Mouse (Mus musculus) midbrain, embryonic 12.5 days (tissue): Measurements from ENCODE around the gene Espnl. TPM values are rescaled to one million over a fixed set of nuclear protein-coding genes. Genes with fewer than 3 reads are reported as not detected.

Source experiments
- ATAC-seq: fragments of 200-750 bp; cut with Nextera tagmentation; 2 replicates; pipeline ENCODE4 v1.8.0; 2017; ENCODE audit warnings: low read depth, moderate TSS enrichment, moderate library complexity; ENCODE audit not compliant: low FRiP score
- H3K27ac ChIP-seq: fragments of 300-500 bp; sonication (generic); replicated peaks from 2 replicates; pipeline ENCODE4 v1.5.1; 2016; ENCODE audit warnings: mild to moderate bottlenecking
- H3K27me3 ChIP-seq: fragments of 300-500 bp; sonication (generic); 2 replicates; pipeline ENCODE4 v1.6.1; 2016; ENCODE audit warnings: mild to moderate bottlenecking
- H3K36me3 ChIP-seq: fragments of 300-500 bp; sonication (generic); 2 replicates; pipeline ENCODE4 v1.6.1; 2016
- H3K4me1 ChIP-seq: fragments of 300-500 bp; sonication (generic); 2 replicates; pipeline ENCODE4 v1.6.1; 2016
- H3K4me2 ChIP-seq: fragments of 300-500 bp; sonication (generic); replicated peaks from 2 replicates; pipeline ENCODE4 v1.6.1; 2016; ENCODE audit warnings: mild to moderate bottlenecking, moderate library complexity
- H3K4me3 ChIP-seq: fragments of 300-500 bp; sonication (generic); 2 replicates; pipeline ENCODE4 v1.5.1; 2016; ENCODE audit warnings: mild to moderate bottlenecking
- H3K9ac ChIP-seq: fragments of 300-500 bp; sonication (generic); replicated peaks from 2 replicates; pipeline ENCODE4 v1.6.1; 2016; ENCODE audit warnings: mild to moderate bottlenecking, moderate library complexity
- H3K9me3 ChIP-seq: fragments of 300-500 bp; sonication (generic); 2 replicates; pipeline ENCODE4 v1.6.1; 2016; ENCODE audit warnings: mild to moderate bottlenecking
- WGBS: fragments of 180-500 bp; shearing (Covaris S2); methylation state at CpG from one replicate; pipeline ENCODE4 v1.1.7; 2016; 5-methylcytosine and 5-hydroxymethylcytosine counted together
- polyA plus RNA-seq: library from polyadenylated mRNA; unstranded; fragments of >200 nt; fragmentation: Nextera tagmentation; extraction: Ambion mirVana; gene quantifications from 2 replicates; pipeline ENCODE4 v1.2.1, GENCODE M21; 2016

Espnl gene
- polyA plus RNA-seq, 1 experiment from 2014 or later: 0.09 TPM

DNA sequence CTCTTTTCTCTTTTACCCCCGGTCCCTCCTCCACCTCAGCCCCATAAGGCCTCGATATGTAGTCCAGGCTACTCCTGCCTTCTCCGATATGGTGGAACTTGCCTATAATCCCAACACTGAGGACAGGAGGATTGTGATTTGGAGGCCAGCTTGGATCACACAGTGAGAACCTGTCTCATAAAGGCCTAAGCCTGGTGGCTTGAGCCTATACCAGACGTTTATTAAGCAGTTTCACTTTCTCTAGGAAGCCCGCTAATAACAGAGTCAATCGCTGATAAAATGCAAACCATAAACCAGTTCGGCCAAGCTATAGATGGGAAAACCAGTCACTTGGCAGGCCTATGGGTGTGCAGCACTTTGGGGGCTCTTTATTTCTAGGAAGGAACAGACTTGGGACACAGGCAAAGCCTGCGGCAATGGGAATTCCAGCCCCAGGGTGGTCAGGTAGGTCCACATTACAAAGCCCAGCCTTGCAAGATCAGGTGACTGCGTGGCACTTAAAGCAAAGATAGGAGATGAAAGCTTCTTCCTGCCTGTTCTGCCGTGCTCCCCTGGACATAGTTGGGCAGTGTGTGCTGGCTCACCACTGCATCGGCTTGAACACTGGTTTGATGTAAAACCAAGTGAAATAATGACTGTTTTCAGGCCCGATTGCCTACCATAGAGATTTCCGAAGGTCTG, 22.7 kb upstream of the Espnl start:
- H3K4me1 ChIP-seq: peaks cover 13% of the 10 kb centered on the region
- H3K27ac ChIP-seq: no peak overlapping the region
- H3K4me3 ChIP-seq: peak overlapping the region; percentile 76
- H3K27me3 ChIP-seq: no peaks in the 10 kb centered on the region
- H3K9me3 ChIP-seq: no peaks in the 10 kb centered on the region
- WGBS: 86% methylated on average over 13 of the region's 13 CpGs
- H3K9ac ChIP-seq: peak overlapping the region; percentile 67
- H3K4me2 ChIP-seq: peak overlapping the region; percentile 76
- 0 out of 2 replicates have a peak, but pooled peaks cover 2% of the 10 kb centered on the region for H3K36me3 ChIP-seq
- ATAC-seq: no peak

DNA sequence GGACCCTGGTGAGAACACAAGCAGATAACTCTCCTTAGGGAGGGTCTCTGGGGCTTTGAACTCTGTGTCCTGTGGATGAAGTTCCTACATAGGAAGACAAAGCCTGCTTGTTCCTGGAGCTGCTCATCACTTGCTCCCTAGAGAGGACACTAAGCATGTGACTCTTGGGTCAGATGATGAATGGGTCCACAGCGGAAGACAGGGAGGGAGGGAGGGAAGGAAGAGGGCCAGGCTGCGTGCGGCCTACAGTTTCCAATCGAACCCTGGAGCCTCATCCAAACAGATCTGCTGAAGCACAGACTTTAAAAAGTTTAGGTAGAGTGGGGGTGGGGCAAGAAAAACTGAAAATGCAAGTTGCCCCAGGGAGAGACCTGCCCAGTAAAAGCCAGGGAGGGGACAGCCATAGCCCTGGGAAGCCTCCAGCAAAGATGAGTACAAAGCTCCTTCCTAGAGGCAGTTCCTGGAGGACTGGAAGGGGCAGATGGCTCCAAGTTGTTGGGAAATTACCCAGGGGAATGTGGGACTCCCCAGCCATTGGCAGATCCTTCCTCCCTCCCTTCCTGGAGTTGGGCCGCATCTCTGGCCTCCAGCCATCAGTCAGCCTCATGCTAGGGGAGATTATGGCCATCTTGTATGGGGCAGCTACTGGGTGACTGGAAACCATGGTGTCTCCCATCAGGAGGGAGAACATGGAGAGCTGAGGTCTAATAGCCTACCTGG, 22.0 kb upstream of the Espnl start:
- no peak overlapping the region for H3K4me2 ChIP-seq
- ATAC-seq: no peak
- H3K27ac ChIP-seq: no peak overlapping the region
- H3K4me1 ChIP-seq: peaks cover 13% of the 10 kb centered on the region
- H3K9me3 ChIP-seq: no peaks in the 10 kb centered on the region
- H3K36me3 ChIP-seq: 0 out of 2 replicates have a peak, but pooled peaks cover 2% of the 10 kb centered on the region
- H3K4me3 ChIP-seq: no peak overlapping the region
- no peaks in the 10 kb centered on the region for H3K27me3 ChIP-seq
- H3K9ac ChIP-seq: no peak overlapping the region
- WGBS: 92% methylated on average over 5 of the region's 5 CpGs

DNA sequence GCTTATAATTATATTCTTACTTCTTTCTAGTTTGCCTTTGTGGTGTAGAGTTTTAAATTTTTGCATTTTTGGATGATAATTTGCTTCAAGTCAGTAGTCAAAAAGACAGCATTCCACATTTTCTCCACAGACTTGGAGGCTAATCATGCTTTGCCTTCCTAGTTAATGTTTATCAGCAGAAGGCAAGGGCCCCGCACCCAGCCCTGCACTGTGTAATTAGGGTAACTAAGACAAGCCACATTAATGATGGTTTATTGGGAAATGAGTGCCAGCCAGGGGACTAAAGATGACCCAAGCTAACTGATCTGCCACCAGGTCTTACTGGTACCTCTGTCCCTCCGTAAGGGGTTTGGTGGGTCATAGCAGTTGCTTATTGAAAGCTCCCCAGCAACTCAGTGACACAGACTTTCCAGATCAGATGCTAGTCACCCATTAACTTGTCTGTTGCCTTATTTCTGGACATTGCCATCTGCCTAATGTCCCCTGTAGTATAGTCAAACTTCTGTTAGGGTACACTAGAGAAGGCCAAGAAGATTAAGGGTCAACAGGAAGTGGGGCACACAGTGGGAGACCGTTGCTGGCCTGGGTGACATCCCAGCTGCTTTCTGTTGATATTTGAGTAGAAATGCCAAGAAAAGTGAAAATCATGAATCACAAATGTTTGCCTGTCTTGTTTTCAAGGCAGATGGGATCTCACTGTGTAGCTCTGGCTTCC, 20.5 kb upstream of the Espnl start:
- no peak overlapping the region for H3K4me3 ChIP-seq
- H3K4me2 ChIP-seq: no peak overlapping the region
- ATAC-seq: no peak
- H3K27ac ChIP-seq: no peak overlapping the region
- WGBS: 89% methylated on average over 3 of the region's 3 CpGs
- no peaks in the 10 kb centered on the region for H3K27me3 ChIP-seq
- H3K36me3 ChIP-seq: peaks cover 15% of the 10 kb centered on the region
- peaks cover 13% of the 10 kb centered on the region for H3K4me1 ChIP-seq
- no peak overlapping the region for H3K9ac ChIP-seq
- no peaks in the 10 kb centered on the region for H3K9me3 ChIP-seq

DNA sequence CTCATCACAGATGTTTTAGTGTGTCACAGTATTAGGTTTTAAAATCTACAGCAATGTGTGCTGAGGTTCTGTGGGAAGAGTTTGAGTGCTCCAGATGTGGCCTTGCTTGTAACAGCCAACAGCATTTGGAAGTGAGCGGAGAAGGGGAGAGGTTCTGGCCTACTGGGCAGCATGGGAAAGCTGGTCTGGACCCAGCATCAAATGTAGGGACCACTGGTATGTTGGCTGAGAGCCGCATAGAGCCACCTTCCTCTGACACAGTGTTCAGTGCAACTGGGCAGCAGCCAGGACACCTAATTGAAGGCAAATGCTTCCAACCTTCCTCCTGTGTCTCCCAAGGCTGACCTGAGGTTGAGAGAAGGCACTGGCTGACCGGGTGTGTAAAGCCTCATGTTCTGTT, 19.9 kb upstream of the Espnl start:
- Histone ChIP-seq H3K27me3 (no peaks in the 10 kb centered on the region), H3K36me3 (peaks cover 16% of the 10 kb centered on the region), H3K4me3 (no peak overlapping the region), H3K4me2 (no peak overlapping the region), H3K9ac (no peak overlapping the region), H3K9me3 (no peaks in the 10 kb centered on the region), H3K27ac (no peak overlapping the region), H3K4me1 (peaks cover 13% of the 10 kb centered on the region)
- 89% methylated on average over 3 of the region's 3 CpGs for WGBS
- no peak for ATAC-seq

DNA sequence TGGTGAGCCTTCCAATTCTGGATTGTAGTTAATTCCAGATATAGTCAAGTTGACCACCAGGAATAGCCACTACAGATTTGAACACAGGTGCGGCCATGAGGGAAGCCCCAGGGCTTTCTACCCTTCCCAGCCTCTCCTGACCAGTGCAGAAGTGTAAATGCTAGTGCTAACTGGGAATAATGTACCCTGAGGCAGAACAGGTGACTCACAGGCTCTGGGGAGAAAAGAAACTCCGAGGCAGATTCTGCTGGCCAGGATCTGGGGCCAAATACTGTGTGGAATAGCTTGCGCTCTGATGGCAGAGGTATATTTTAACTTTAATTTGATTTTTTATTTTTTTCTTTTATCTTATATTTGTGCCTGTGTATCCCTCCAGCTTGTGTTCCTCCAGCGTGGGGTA, 17.3 kb upstream of the Espnl start:
- Histone ChIP-seq H3K36me3 (peaks cover 41% of the 10 kb centered on the region), H3K4me1 (peaks cover under 1% of the 10 kb centered on the region; the same call in 1 of the 2 replicates)
- 97% methylated on average over 4 of the region's 4 CpGs for WGBS

DNA sequence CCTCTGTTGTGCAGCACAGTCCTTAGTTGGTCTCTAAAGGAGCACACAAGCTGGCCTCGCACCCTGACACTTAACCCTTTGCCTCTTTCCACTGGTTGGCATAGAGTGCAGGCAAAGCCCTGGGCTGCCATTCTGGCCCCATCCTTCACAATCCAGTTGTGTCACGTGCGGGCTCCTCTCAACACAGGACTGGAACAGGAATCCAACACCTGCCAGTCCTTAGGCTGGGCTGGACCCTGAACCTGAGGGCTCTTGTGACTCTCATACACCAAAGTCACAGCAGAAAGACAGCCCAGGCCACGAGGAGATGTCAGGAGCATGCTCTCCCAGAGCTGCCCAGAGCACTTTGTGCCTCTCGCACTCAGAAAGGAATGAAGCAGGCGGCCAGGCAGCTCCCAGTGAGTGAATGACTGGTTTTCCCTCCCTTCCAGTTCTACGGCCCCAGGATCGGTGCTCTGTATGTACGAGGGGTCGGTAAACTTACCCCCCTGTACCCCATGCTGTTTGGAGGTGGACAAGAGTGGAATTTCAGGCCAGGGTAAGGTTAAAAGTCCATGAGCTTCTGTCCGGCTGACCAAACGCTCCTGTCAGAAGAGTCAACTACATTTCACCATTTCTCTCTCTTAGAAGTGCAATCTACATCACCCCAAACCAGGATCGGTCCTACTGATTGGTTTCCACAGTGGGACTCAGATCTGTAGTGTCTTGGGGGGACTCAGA, 12.3 kb upstream of the Espnl start:
- Histone ChIP-seq H3K9ac (no peak overlapping the region), H3K27me3 (no peaks in the 10 kb centered on the region), H3K9me3 (no peaks in the 10 kb centered on the region), H3K27ac (no peak overlapping the region), H3K36me3 (peaks cover 59% of the 10 kb centered on the region), H3K4me3 (no peak overlapping the region), H3K4me1 (peaks cover 8% of the 10 kb centered on the region), H3K4me2 (no peak overlapping the region)
- WGBS: 94% methylated on average over 13 of the region's 13 CpGs
- no peak for ATAC-seq

More for the DNA sequence above, 17.3 kb upstream of the Espnl start:
- no peak for ATAC-seq
- Histone ChIP-seq H3K27ac (no peak overlapping the region), H3K4me2 (no peak overlapping the region), H3K4me3 (no peak overlapping the region), H3K27me3 (no peaks in the 10 kb centered on the region), H3K9me3 (no peaks in the 10 kb centered on the region), H3K9ac (no peak overlapping the region)

DNA sequence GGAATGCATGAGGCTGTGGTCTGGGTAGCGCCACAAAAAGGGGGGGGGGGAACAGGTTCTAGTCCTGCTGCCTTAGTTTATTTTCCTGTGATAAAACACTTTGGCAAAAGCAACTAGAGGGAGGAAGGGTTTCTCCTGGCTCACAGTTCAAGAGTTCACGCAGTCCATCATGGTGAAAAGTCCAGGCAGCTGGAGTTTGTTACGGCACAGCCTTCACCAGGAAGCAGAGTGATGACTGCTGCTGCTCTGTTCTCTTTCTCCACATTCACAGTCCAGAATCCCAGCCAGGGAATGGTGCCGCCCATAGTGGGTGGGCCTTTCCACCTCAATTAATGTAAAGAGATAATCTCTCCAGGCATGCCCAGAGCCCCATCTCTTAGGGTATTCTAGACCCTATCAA, 9.6 kb upstream of the Espnl start:
- peaks cover 42% of the 10 kb centered on the region for H3K36me3 ChIP-seq
- 89% methylated on average over 4 of the region's 4 CpGs for WGBS

DNA sequence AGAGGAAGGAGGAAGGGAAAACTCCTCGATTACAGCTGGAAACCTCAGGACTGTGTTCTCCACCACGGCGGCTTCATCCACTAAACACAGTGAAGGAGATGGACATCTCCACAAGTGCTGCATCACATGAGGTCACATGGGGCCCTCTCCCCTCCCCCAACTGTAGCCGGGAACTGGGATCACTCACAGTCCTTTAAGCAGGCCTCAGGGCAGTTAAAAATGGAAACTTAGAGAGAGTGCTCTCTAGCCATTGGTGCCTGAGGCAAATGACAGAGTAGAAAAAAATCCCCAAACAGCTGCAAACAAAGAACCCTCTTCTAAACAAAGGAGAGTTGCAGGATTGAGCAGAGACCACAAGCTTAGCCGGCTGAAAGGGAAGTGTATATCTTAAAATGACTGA, 8.6 kb upstream of the Espnl start:
- no peak overlapping the region for H3K9ac ChIP-seq
- peak overlapping the region; percentile 31; the same call in 1 of the 2 replicates for H3K27ac ChIP-seq
- ATAC-seq: peak; percentile 41; the same call in 1 of the 2 replicates

More for the DNA sequence above, 9.6 kb upstream of the Espnl start:
- H3K4me1 ChIP-seq: peaks cover 8% of the 10 kb centered on the region
- H3K4me3 ChIP-seq: no peak overlapping the region
- no peaks in the 10 kb centered on the region for H3K9me3 ChIP-seq
- H3K9ac ChIP-seq: no peak overlapping the region
- H3K4me2 ChIP-seq: no peak overlapping the region
- no peaks in the 10 kb centered on the region for H3K27me3 ChIP-seq
- ATAC-seq: no peak
- no peak overlapping the region for H3K27ac ChIP-seq

DNA sequence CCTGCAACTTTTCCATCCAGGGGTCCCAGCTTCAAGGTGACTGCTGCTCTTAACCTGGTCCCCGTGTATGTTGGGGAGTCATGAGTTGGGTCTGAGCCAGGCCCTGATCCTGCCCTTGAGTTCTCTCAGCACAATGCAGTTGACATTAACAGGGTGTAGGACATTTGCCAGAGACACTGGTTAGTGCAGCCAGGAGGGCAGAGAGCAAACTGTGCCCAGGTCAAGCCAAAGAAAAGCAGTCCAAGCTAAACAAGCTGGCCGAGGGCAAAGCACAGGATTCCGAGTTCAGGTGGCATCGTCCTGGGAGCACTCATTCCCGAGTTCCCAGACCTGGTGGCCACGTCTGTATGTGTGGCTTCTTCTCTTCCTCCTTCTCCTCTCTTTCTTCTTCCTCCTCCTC, 4.2 kb upstream of the Espnl start:
- Histone ChIP-seq H3K27ac (no peak overlapping the region), H3K36me3 (0 out of 2 replicates have a peak, but pooled peaks cover under 1% of the 10 kb centered on the region), H3K27me3 (no peaks in the 10 kb centered on the region), H3K4me2 (no peak overlapping the region), H3K4me3 (no peak overlapping the region), H3K9me3 (no peaks in the 10 kb centered on the region), H3K4me1 (peaks cover 8% of the 10 kb centered on the region), H3K9ac (no peak overlapping the region)
- ATAC-seq: no peak
- 92% methylated on average over 6 of the region's 6 CpGs for WGBS

More for the DNA sequence above, 8.6 kb upstream of the Espnl start:
- no peaks in the 10 kb centered on the region for H3K27me3 ChIP-seq
- no peak overlapping the region for H3K4me3 ChIP-seq
- H3K4me1 ChIP-seq: peaks cover 8% of the 10 kb centered on the region
- H3K4me2 ChIP-seq: no peak overlapping the region
- H3K9me3 ChIP-seq: no peaks in the 10 kb centered on the region
- peaks cover 34% of the 10 kb centered on the region for H3K36me3 ChIP-seq
- 57% methylated on average over 5 of the region's 5 CpGs for WGBS

DNA sequence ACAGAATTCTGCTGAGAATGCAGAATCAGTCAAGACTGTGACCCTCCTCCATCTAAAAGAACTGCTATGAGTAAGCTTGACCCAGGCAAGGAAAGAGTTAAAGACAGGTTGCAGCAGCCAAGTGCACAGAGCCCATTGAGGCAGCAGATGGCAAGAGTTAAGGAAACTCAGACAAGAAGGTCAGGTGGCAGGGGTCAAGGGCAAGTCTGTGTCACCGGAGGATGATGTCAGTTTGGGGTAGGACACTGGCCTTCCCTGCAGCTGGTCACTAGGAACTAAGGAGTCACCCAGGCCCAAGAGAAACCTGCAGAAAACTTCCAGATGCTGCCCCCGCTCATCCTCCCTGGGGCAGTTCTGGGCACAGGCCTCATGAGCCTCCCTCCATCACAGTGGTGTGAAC, 2.8 kb downstream of the Espnl start:
- Histone ChIP-seq H3K9ac (no peak overlapping the region), H3K27me3 (no peaks in the 10 kb centered on the region), H3K4me1 (no peaks in the 10 kb centered on the region), H3K9me3 (no peaks in the 10 kb centered on the region), H3K4me2 (no peak overlapping the region), H3K27ac (no peak overlapping the region), H3K36me3 (no peaks in the 10 kb centered on the region), H3K4me3 (no peak overlapping the region)
- ATAC-seq: no peak
- 68% methylated on average over 2 of the region's 2 CpGs for WGBS

DNA sequence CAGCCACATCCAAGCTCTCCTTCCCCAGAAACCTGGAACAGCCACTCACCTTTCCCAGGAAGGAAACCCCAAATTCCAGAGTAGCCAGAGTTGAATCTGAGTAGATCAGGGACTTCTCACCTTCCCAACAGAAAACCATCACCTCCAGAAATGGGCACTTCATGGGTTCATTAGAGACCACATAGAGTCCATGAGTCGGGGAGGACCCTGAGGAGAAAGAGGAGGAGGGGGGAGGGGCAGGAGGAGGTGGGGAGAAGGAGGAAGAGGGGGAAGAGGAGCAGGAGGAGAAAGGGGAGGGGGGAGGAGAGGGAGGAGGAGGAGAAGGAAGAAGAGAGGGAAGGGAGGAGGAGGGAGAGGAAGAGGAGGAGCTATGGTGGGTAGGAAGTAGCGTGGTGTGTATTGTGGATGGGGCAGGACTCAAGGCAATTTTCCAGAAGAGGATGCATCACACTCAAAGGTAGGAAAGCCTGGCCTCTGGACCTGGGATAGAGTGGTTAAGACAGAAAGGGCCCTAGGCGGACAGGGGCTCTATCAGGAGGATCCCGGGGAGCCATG, 3.7 kb downstream of the Espnl start:
- H3K9ac ChIP-seq: no peak overlapping the region
- no peak overlapping the region for H3K4me3 ChIP-seq
- H3K36me3 ChIP-seq: no peaks in the 10 kb centered on the region
- H3K4me2 ChIP-seq: no peak overlapping the region
- WGBS: 78% methylated on average over 4 of the region's 4 CpGs
- no peaks in the 10 kb centered on the region for H3K9me3 ChIP-seq
- no peak for ATAC-seq
- no peak overlapping the region for H3K27ac ChIP-seq
- no peaks in the 10 kb centered on the region for H3K4me1 ChIP-seq
- H3K27me3 ChIP-seq: no peaks in the 10 kb centered on the region
